Mouse (Mus musculus) spleen, adult 2 months (tissue): ENCODE results near the gene Cdon.

Source experiments
- CTCF ChIP-seq: fragments of 200-500 bp; IDR thresholded peaks from 2 replicates; pipeline ENCODE4 v1.5.1; 2011; ENCODE audit warnings: mild to moderate bottlenecking, inconsistent platforms; ENCODE audit not compliant: insufficient read depth, insufficient read length, insufficient replicate concordance; ENCODE audit errors: extremely low read depth
- POLR2A ChIP-seq: fragments of 200-500 bp; IDR thresholded peaks from 2 replicates; pipeline ENCODE4 v1.6.1; 2011; ENCODE audit warnings: low read depth, low read length, inconsistent platforms

DNA sequence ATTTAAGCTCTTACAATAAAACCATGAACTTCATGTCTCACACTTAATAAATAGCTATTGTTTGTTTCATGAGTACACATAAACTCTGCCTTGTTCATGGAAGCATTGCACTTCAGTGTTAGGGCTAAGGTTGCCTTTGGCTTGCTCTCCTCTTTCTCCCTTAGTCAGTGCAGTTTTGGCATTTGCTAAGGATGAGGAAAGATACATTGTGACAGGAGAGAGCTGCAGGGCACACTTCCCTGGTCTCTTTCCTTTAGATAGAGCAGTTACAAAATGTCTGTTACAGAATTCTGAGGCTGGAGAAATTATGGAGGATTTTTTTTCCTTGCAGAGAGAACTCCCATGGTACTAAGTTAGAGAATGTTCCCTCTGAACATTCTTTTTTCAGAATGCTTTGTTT, 18.8 kb downstream of the Cdon start:
- no peak for TF ChIP-seq CTCF
- no peak for TF ChIP-seq POLR2A
